Mouse (Mus musculus) lung, postnatal 14 days (tissue): ENCODE data around the gene Rsad1.

Experiments used
- DNase-seq: peaks from one replicate; pipeline ENCODE4 v3.0.0; 2021

The Rsad1 gene

GRCm38 (mm10) chr11:94548888-94549690, at the start of gene Rsad1:
TSS of gene Rsad1 (minus strand) at chr11:94549255.
- peak; percentile 97 for DNase-seq

GRCm38 (mm10) chr11:94598437-94599120, 49.5 kb upstream of the Rsad1 start:
- DNase-seq = no peak

DNA sequence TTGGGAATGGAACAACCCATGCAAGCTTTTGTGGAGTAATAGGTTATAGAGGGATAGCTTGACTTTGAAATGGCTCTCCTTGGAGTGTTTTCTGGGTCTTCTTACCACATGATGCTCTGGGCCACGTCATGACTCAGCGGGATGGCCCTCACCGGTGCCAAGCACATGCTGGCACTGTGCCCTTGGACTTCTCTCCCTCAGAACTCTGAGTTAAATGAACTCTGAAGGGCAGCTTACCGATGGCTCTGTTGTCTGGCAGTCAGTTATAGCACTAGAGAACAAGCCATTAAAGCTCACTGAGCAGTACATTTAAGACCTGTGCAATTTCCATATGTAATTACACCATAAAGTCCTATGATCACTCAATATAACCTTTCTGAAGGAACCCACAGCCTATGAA, 48.3 kb upstream of the Rsad1 start:
- DNase-seq = no peak

DNA sequence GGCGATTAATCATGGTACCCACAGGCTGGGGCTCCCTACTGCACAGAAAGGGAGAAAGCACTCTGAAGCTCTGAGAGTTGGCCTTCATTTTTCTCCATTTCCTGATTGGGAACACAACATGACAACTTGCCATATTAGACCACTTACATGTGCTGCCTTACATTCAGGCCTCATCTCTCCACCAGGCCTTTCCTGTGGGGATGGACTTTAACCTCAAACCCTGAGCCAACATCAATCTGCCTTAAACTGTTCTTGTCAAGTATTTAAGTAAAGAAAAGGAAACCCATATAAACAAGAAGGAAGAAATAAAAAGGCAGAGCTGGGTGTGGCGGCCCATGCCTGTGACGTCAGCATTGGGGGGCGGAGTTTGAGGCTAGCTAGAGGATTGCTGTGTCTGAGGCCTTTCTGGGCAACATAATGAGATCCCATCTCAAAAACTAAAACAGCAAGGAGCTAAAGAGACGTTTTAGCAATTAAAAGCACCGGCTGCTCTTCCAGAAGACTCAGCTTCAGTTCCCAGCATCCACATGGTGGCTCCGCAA, 47.3 kb upstream of the Rsad1 start:
- peak; percentile 37 for DNase-seq

DNA sequence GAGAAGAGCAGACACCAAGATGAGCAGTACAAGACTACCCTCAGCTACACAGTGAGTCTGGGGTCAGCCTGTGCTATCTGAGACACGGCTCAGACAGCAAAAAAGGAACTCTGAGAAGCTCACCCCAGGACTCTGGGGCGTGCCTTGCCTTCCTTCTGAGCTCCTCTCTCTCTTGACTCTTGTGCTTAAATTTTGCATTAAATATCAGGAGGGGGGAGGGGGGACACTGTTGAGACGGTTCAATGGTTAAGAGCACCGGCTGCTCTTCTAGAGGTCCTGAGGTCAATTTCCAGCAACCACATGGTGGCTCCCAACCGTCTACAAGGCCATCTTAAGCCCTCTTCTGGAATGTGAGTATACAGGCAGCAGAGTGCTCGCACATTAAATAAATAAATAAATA, 38.5 kb upstream of the Rsad1 start:
- no peak for DNase-seq

GRCm38 (mm10) chr11:94585091-94585490, 36.0 kb upstream of the Rsad1 start:
- no peak for DNase-seq

GRCm38 (mm10) chr11:94580111-94580740, 31.2 kb upstream of the Rsad1 start:
- no peak for DNase-seq

DNA sequence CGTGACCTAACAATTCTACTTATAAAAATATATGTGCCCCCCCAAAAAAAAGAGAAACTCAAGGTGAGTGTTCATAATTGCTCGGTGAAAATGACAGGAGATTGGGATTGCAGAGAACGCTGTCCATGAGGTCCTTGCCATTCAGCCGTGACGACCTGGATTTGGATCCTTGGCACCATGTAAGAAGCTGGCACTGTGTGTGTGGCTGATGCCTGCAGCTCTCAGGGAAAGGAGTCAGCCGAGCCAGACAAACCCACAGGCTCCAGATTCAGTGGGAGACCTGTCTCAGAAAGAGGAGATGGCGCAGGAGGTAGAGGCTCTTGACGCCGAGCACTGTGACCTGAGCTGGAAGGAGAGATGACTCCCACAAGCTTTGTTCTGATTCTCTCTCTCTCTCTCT, 27.3 kb upstream of the Rsad1 start:
- no peak for DNase-seq

DNA sequence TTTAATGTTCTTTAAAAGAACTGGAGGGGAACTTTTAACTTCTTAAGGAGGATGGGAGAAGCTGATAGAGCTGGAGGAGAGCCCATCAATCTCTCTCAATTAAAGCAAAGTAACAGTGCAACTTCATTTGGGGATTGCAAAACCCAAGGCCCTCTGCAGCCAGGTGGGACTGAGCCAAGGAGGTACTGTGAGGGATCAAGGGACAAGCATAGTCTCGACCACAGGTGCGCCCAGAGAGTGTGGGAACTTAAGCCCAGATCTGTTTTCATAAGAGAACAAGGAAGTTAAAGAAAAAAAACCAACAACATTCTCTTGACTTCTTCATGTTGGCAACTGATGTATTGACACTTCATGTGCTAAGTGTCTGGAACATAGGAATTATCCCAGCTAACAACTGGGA, 26.0 kb upstream of the Rsad1 start:
- DNase-seq = no peak

- DNase-seq = no peak
These were observed 25.5 kb upstream of the Rsad1 start for GRCm38 (mm10) chr11:94574560-94574959.

- no peak for DNase-seq
These were observed 22.8 kb upstream of the Rsad1 start for GRCm38 (mm10) chr11:94571850-94572249.

GRCm38 (mm10) chr11:94570612-94571011, 21.6 kb upstream of the Rsad1 start:
- DNase-seq = peak; percentile 58

DNA sequence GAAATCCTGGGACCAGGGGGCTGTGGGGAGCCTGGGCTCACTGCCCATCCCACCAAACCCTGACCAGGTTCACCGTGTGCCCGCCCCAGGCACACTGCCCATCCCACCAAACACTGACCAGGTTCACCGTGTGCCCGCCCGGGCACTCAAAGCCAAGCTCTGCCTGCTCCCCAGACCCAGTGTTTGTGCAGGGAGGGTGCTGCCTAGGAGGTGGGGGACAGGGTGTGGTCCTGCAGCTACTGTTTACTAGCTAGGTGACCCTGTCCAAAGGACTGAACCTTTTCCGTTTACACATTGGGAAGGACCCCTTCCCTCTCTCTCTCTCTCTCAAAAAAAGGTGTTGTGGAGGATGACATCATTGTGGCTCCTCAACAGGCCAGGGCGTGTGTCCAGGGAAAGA, 18.3 kb upstream of the Rsad1 start:
- no peak for DNase-seq

- no peak for DNase-seq
These were observed 17.5 kb upstream of the Rsad1 start for GRCm38 (mm10) chr11:94566534-94566933.

- DNase-seq = peak; percentile 55
These were observed 16.1 kb upstream of the Rsad1 start for GRCm38 (mm10) chr11:94565151-94565479.

DNA sequence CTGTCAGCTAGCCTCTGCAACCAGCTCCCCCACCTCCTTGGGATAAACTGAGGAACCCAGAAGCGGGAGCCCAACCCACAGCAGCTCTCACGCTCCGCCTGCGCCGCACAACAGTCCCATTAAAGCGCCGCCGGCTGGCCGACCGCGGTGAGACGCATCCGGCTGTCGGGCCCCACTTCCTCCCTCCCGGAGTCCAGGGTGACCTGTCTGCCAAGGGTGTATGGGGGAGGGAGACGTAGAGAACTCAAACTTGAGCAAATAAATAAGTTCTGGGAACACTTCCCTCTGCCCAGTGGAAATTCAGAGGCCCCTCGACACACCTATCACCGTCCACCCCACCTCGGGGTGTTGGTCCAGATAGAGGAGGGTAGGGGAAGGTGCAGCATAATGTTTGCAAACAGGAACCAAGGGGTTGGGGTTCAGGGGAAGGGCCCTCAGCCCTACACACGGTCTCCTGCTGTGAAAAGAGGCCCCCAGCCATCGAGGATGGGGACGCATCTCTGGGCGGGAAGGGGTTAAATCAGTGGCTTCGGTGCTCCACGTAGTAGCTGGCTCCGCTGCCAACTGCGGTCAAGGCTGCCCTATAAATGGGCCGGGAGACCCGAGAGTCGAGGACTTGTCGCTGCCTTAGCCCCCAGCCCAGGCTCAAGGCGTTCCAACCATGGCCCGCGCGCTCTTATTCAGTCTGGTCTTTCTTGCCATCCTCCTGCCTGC, 15.5 kb upstream of the Rsad1 start, which contains the start of gene Chad:
Chad (plus strand) TSS at position 611 of the 714 bp plus-strand sequence.
- peak; percentile 62 for DNase-seq

DNA sequence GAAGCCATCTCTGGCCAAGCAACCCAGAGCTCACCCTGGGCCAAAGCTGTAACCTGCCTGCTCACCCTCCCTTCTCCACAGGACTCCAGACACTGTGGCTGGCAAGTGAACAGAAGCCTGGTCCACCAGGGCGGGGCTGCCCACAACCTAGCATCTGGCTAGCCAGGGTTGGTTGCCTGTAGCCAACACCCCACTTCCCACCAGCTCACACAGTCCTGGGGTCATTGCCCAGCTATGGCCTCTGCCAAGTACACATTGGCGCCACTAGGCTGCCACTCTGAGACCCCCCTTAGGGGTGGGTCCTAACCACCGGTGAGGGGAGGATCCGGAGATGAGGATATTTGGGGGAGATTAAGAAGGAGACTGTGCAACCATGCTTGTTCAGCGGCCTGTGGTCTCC, 14.8 kb upstream of the Rsad1 start:
- DNase-seq = no peak

DNA sequence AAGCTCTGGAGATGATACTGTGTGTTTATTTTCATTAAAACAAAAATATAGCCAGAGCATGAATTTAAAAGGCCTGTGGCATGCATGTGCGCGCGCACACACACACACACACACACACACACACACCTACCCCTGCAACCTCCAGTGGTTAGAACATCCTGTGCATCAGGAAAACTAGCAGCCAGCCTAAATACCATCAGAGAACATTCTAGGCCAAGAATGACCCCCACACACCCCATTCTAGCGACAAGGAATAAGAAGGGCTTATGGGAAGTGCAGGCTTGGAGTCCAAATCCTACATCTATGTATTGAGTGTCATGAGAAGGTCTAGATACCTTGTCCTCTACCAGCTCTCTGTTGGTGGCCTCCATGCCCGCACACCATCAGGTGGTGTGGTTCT, 14.3 kb upstream of the Rsad1 start:
- no peak for DNase-seq

DNA sequence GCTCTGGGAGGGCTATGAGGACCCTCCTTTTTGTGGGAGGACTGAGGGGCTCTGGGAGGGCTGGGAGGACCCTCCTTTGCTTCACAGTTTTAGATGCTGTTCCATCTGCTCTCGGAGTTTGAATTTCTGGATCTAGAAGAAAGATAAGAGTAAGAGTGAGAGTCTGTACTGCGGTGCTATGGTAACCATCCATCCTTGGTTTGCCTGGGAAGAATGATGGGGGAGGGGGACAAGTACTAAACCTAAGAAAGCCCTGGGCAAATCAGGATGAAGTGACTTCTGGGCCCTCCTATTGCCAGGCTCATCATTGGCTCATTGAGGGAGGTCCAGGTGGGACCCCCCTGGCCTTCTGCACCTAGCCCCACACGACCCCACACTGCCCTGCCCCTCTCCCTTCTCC, 9.2 kb upstream of the Rsad1 start:
- DNase-seq = no peak

- no peak for DNase-seq
These were observed 1.3 kb upstream of the Rsad1 start for GRCm38 (mm10) chr11:94550442-94550744.

- DNase-seq = no peak
These were observed 811 bp upstream of the Rsad1 start for GRCm38 (mm10) chr11:94549691-94550441.

- peak; percentile 22 for DNase-seq
These were observed 842 bp downstream of the Rsad1 start for GRCm38 (mm10) chr11:94548041-94548784.
